Mouse (Mus musculus) retina, adult 2 months (tissue): ENCODE measurements around the gene Rab20.

Source experiments
- DNase-seq: peaks from one replicate; pipeline ENCODE4 v3.0.0-alpha.2; 2012; ENCODE audit warnings: low read depth, low spot score

Gene Rab20

GRCm38 (mm10) chr8:11405722-11406481 is 72.6 kb downstream of the Rab20 start:
- no peak for DNase-seq

GRCm38 (mm10) chr8:11404614-11405013 is 73.9 kb downstream of the Rab20 start:
- DNase-seq: no peak

GRCm38 (mm10) chr8:11403813-11404212 is 74.7 kb downstream of the Rab20 start:
- no peak for DNase-seq
